Mouse (Mus musculus): ENCODE measurements around the gene Mob3b. TPM values are rescaled to one million over a fixed set of nuclear protein-coding genes. Genes with fewer than 3 reads are reported as not detected.

The Mob3b gene
- polyA plus RNA-seq, 1 experiment from 2014 or later: 14.9 TPM

- no peak for ATAC-seq (ENCODE audit: insufficient read depth)
Observed at GRCm38 (mm10) chr4:35117144-35117543, 40.1 kb downstream of the Mob3b start.

DNA sequence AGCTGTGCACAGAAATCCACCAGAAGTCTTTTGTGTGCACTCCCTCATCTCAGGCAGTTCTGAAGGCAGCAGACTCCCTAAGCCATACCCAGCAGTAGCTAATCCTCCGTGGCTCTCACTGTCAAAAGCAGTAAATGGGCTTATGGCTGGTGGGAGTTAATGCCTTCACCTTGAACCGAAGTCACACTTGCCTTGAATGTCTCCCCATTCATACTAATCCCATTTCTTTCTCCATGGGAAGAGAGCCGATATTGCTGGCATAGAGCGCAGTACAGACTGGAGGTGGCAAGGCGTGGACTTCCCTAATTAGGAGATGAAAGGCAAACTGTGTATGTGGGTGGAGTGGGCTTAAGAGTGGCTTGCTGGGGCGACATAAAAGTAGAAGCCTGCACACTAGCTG lies 41.4 kb downstream of the Mob3b start:
- ATAC-seq (ENCODE audit: insufficient read depth) (no peak), DNase-seq (no peak)
- Histone ChIP-seq H3K9ac (no peak overlapping the region), H3K4me2 (no peak overlapping the region), H3K9me3 (ENCODE audit: low read depth, low read length) (no peaks in the 10 kb centered on the region), H3K4me1 (ENCODE audit: insufficient read depth) (0 out of 2 replicates have a peak, but pooled peaks cover 3% of the 10 kb centered on the region), H3K4me3 (ENCODE audit: low read depth, low read length) (no peak overlapping the region), H3K27me3 (ENCODE audit: insufficient read depth, low read length) (no peaks in the 10 kb centered on the region), H3K27ac (ENCODE audit: low read depth) (no peak overlapping the region), H3K36me3 (ENCODE audit: insufficient read depth) (no peaks in the 10 kb centered on the region)
- TF ChIP-seq CTCF (IDR thresholded peaks at IDR 0.05; ENCODE audit: low read depth): no peak
- WGBS: 69% methylated on average over 6 of the region's 6 CpGs

More at GRCm38 (mm10) chr4:35117144-35117543, 40.1 kb downstream of the Mob3b start:
- no peak overlapping the region for H3K4me3 ChIP-seq (ENCODE audit: low read depth, low read length)
- no peaks in the 10 kb centered on the region for H3K36me3 ChIP-seq (ENCODE audit: insufficient read depth)
- no peak for TF ChIP-seq CTCF (IDR thresholded peaks at IDR 0.05; ENCODE audit: low read depth)
- H3K27ac ChIP-seq (ENCODE audit: low read depth): no peak overlapping the region
- H3K4me1 ChIP-seq (ENCODE audit: insufficient read depth): peaks cover 6% of the 10 kb centered on the region; the same call in 1 of the 2 replicates
- H3K9me3 ChIP-seq (ENCODE audit: low read depth, low read length): no peaks in the 10 kb centered on the region
- H3K4me2 ChIP-seq: no peak overlapping the region
- H3K9ac ChIP-seq: no peak overlapping the region
- H3K27me3 ChIP-seq (ENCODE audit: insufficient read depth, low read length): no peaks in the 10 kb centered on the region
- 90% methylated on average over 3 of the region's 3 CpGs for WGBS
- no peak for DNase-seq

DNA sequence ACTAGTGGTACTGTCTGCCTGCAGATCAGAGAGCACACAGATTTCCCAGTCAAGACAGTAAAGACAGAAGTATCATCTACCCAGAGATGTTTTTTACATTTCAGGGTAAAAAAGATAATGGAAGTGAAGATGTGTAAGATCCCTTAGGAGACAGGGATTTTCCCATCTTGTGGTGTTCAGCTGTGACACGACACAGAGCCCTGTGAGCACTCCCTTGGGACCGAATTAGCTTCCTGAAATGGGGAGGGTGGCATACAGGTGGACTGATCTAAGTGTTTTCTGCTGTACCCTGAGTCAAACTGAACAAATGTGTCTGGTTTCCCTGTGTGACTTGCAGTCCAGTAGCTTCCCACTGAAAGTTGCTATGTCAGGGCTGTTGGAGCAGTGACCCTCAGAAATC lies 42.3 kb downstream of the Mob3b start:
- TF ChIP-seq CTCF (IDR thresholded peaks at IDR 0.05; ENCODE audit: low read depth): no peak
- no peak overlapping the region for H3K4me2 ChIP-seq
- WGBS: 79% methylated on average over 2 of the region's 2 CpGs
- H3K4me1 ChIP-seq (ENCODE audit: insufficient read depth): 0 out of 2 replicates have a peak, but pooled peaks cover 3% of the 10 kb centered on the region
- H3K4me3 ChIP-seq (ENCODE audit: low read depth, low read length): no peak overlapping the region
- H3K36me3 ChIP-seq (ENCODE audit: insufficient read depth): no peaks in the 10 kb centered on the region
- H3K9me3 ChIP-seq (ENCODE audit: low read depth, low read length): no peaks in the 10 kb centered on the region
- ATAC-seq (ENCODE audit: insufficient read depth) (no peak), DNase-seq (no peak)
- no peak overlapping the region for H3K27ac ChIP-seq (ENCODE audit: low read depth)
- no peaks in the 10 kb centered on the region for H3K27me3 ChIP-seq (ENCODE audit: insufficient read depth, low read length)
- no peak overlapping the region for H3K9ac ChIP-seq

DNA sequence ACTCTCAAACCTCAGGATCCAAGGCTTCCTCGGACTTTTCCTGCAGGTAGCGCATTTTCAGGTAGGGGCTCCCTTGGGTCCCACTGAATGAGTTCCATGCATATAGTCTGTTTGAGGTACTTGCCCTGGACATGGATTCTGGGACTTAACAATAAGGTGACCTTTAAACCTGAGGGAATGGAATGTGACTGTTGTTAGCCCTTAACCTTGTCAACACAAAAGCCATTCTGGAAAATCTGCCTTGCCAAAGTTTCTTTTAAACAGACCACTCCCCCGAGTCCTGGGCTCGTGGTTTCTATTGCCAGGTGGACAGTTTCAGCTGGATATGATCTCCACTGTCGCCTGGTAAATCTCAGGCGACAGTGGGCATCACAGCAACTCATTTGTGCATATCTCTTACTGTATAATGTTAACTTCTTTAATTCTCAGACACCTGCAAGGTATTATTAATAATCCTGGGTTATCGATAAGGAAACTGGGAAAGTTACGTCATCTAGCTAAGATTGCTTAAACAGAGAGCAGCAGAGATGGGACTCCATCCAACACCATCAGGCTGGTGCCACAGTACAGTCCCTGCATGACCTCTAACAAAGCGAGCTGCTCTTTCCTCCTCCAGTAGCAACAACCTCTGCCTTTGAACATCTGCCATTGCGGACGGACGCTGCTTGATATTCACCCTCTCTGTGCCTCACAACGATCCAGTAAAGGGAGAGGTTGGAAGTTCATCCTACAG lies 43.6 kb downstream of the Mob3b start:
- Histone ChIP-seq H3K4me2 (no peak overlapping the region), H3K27me3 (ENCODE audit: insufficient read depth, low read length) (no peaks in the 10 kb centered on the region), H3K4me3 (ENCODE audit: low read depth, low read length) (no peak overlapping the region), H3K4me1 (ENCODE audit: insufficient read depth) (0 out of 2 replicates have a peak, but pooled peaks cover 3% of the 10 kb centered on the region), H3K27ac (ENCODE audit: low read depth) (no peak overlapping the region), H3K9ac (no peak overlapping the region), H3K36me3 (ENCODE audit: insufficient read depth) (no peaks in the 10 kb centered on the region), H3K9me3 (ENCODE audit: low read depth, low read length) (no peaks in the 10 kb centered on the region)
- no peak for TF ChIP-seq CTCF (IDR thresholded peaks at IDR 0.05; ENCODE audit: low read depth)
- DNase-seq: no peak
- 56% methylated on average over 13 of the region's 13 CpGs for WGBS
- ATAC-seq (ENCODE audit: insufficient read depth): no peak

GRCm38 (mm10) chr4:35112452-35112851 lies 44.8 kb downstream of the Mob3b start:
- H3K36me3 ChIP-seq (ENCODE audit: insufficient read depth): no peaks in the 10 kb centered on the region
- ATAC-seq (ENCODE audit: insufficient read depth) (peak; percentile 38; the same call in 1 of the 2 replicates), DNase-seq (no peak)
- H3K27me3 ChIP-seq (ENCODE audit: insufficient read depth, low read length): no peaks in the 10 kb centered on the region
- 0 out of 2 replicates have a peak, but pooled peaks cover 3% of the 10 kb centered on the region for H3K4me1 ChIP-seq (ENCODE audit: insufficient read depth)
- H3K4me3 ChIP-seq (ENCODE audit: low read depth, low read length): no peak overlapping the region
- 78% methylated on average over 4 of the region's 4 CpGs for WGBS
- no peak overlapping the region for H3K4me2 ChIP-seq
- no peaks in the 10 kb centered on the region for H3K9me3 ChIP-seq (ENCODE audit: low read depth, low read length)
- TF ChIP-seq CTCF (IDR thresholded peaks at IDR 0.05; ENCODE audit: low read depth): no peak
- no peak overlapping the region for H3K27ac ChIP-seq (ENCODE audit: low read depth)
- no peak overlapping the region for H3K9ac ChIP-seq

GRCm38 (mm10) chr4:35105115-35105773 lies 52.0 kb downstream of the Mob3b start:
- ATAC-seq (ENCODE audit: insufficient read depth): no peak
- no peak for DNase-seq
- TF ChIP-seq CTCF (IDR thresholded peaks at IDR 0.05; ENCODE audit: low read depth): no peak
- Histone ChIP-seq H3K36me3 (ENCODE audit: insufficient read depth) (no peaks in the 10 kb centered on the region), H3K27ac (ENCODE audit: low read depth) (no peak overlapping the region), H3K9me3 (ENCODE audit: low read depth, low read length) (no peaks in the 10 kb centered on the region), H3K4me3 (ENCODE audit: low read depth, low read length) (no peak overlapping the region), H3K27me3 (ENCODE audit: insufficient read depth, low read length) (no peaks in the 10 kb centered on the region), H3K4me2 (no peak overlapping the region), H3K4me1 (ENCODE audit: insufficient read depth) (no peaks in the 10 kb centered on the region), H3K9ac (no peak overlapping the region)
- WGBS: 77% methylated on average over 14 of the region's 14 CpGs

DNA sequence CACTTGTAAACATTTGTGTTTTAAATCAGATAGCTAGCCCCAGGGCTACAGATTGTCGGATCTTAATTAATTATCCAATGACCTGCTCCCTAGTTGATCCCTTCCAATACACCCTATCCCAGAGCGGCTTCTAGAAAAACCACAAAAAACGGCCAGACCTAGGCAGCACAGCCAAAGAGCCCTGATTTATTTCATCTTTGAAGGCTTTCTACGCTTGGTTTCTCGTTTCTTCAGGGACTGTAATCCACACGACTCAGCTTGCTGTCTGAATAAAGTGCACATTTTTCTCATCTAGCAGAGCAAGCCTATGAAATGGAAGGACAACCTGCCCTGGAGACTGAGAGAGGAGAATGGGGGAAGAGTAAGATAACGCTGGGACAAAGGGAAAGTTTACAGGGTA lies 56.1 kb downstream of the Mob3b start:
- 54% methylated on average over 7 of the region's 7 CpGs for WGBS
- no peak for TF ChIP-seq CTCF (IDR thresholded peaks at IDR 0.05; ENCODE audit: low read depth)
- no peak overlapping the region for H3K4me2 ChIP-seq
- ATAC-seq (ENCODE audit: insufficient read depth) (no peak), DNase-seq (no peak)
- no peaks in the 10 kb centered on the region for H3K9me3 ChIP-seq (ENCODE audit: low read depth, low read length)
- H3K4me3 ChIP-seq (ENCODE audit: low read depth, low read length): no peak overlapping the region
- peaks cover 21% of the 10 kb centered on the region for H3K4me1 ChIP-seq (ENCODE audit: insufficient read depth)
- H3K9ac ChIP-seq: no peak overlapping the region
- H3K36me3 ChIP-seq (ENCODE audit: insufficient read depth): no peaks in the 10 kb centered on the region
- H3K27me3 ChIP-seq (ENCODE audit: insufficient read depth, low read length): no peaks in the 10 kb centered on the region
- no peak overlapping the region for H3K27ac ChIP-seq (ENCODE audit: low read depth)
